Mouse (Mus musculus) testis, postnatal 14 days (tissue): ENCODE measurements around the gene Otop3.
A peak's percentile ranks its signal among the peaks of the same experiment; 100 is the strongest.

Experiments used
- DNase-seq: peaks from one replicate; pipeline ENCODE4 v3.0.0; 2021; ENCODE audit warnings: low spot score

Gene Otop3

DNA sequence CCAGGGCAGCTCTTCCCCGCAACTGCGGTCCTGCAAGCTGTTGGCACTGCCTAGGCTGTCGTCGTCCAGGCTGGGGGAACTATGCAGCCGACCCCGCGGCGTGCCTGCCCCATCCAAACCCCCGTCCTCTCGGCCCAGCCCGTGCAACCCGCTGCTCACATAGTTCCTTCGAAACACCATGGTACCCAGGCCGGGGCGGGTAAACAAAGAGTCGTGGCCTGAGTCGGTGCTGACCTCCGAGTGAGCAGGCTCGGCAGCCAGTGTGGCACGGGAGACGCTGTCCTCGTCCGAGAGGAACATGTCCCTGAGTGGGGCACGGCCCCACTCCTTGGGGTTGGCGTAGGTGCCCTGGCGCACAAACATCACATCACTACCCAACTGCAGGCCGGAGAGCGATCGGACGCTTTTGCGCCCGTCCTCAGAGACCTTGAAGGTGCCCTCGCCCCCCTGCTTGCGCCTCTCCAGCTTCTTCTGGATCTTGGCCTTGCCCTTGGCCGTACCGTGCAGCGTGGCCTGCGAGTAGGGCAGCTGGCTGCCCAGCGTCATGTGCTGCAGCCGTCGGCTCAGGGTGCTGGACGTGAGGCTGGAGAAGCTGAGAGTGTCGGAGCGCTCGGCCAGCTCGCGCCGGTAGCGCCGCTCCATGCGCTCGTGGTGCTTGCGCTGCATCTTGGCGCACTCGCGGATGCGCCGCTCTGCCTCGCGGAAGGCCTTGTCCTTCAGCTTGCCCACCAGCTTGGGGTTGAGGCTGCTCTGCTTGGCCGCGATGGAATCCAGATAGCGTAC lies 16.1 kb upstream of the Otop3 start:
- no peak for DNase-seq

- no peak for DNase-seq
These were observed 14.7 kb upstream of the Otop3 start for GRCm38 (mm10) chr11:115319704-115320383.

- no peak for DNase-seq
These were observed 12.4 kb upstream of the Otop3 start, which contains the start of gene Ush1g for GRCm38 (mm10) chr11:115321906-115322693. Gene Ush1g, minus strand, starts transcription at chr11:115322041.

- DNase-seq = no peak
These were observed 11.2 kb upstream of the Otop3 start for GRCm38 (mm10) chr11:115323354-115323753.

DNA sequence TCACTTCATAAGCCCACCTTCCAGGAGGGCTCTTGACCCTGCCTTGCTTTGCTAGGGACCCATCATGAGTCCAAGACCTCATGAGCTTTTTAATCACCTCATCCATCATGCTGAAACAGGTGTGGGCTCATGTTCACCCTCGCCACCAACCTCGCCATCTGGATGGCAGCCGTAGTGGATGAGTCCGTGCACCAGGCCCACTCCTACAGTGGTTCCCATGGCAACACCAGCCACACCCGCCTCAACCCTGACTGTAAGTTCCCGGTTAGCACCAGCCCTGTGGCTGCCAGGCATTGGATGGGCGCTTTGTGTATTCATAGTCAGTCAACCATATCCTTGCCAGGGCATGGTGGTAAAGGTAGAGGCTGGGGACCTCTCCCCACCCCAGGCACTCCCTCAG lies 7.8 kb upstream of the Otop3 start:
- DNase-seq = no peak

DNA sequence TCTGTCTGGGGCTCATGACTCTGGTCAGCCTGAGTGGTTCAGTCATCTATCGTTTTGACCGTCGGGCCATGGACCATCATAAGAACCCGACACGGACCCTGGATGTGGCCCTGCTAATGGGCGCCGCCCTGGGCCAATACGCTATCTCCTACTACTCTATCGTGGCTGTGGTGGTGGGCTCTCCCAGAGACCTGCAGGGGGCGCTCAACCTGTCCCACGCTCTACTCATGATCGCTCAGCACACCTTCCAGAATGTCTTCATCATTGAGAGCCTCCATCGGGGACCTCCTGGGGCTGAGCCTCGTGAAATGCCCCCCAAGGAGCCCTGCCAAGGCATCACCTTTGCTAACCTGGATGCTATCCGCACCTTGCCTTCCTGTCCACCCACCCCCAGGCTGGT lies 5.2 kb upstream of the Otop3 start:
- DNase-seq = peak; percentile 44

GRCm38 (mm10) chr11:115335223-115335622 lies 692 bp downstream of the Otop3 start:
- no peak for DNase-seq

DNA sequence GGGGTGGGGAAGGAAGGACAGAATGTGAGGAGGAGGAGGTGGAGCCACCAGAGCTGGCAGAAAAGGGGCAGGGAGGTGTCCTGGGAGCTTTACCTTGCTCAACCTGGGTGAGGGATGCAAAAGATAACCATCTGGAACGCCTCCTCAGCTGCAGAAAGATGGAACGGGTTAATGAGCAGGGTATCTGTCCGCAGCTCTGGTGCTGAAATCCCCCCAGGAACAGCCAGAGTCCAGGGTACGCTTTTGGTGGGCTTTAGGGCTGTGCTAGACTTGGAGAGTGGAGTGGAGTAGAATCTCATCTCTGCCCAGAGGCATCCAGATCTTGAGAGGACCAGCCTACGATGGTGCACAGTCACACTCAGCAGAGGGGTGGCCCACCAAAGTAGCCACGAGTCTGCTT lies 1.6 kb downstream of the Otop3 start:
- DNase-seq = no peak

GRCm38 (mm10) chr11:115337350-115337749 lies 2.8 kb downstream of the Otop3 start:
- no peak for DNase-seq

- no peak for DNase-seq
These were observed 3.3 kb downstream of the Otop3 start for GRCm38 (mm10) chr11:115337826-115338225.

GRCm38 (mm10) chr11:115341246-115341645 lies 6.7 kb downstream of the Otop3 start:
- no peak for DNase-seq

DNA sequence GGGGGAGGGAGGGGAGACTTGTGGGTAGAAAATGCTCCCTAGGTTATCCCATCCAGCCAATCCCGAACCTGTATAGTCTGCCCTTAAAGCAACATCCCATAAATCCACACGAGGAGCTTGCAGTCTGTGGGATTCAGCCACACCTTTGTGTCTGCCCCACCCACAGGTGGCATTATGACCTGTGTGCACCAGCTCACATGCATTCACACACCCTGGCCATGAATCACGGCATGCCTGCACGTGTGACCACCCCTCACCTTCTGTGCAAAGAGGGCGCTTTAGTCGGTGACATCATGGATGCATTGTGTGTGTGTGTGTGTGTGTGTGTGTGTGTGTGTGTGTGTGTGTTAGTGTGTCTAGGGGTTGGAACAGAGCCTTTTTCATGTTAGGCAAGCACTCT lies 7.3 kb downstream of the Otop3 start:
- DNase-seq = no peak

DNA sequence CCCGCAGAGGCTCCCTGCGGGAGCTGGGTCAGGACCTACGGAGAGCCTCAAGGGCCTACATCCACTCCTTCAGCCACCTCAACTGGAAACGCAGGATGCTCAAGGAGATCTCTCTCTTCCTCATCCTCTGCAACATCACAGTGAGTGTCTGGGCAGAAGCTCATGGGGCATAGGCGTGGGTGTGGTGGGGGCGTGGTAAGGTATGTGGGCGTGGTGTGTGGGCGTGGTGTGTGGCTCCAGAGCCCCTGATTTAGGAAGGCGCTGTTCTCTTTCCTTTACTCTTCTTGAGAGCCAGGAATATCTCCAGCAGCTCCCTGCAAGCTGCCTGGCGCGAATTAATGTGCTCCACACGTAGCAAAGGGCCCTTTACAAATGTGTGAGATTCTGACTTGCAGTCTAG lies 10.4 kb downstream of the Otop3 start:
- no peak for DNase-seq

DNA sequence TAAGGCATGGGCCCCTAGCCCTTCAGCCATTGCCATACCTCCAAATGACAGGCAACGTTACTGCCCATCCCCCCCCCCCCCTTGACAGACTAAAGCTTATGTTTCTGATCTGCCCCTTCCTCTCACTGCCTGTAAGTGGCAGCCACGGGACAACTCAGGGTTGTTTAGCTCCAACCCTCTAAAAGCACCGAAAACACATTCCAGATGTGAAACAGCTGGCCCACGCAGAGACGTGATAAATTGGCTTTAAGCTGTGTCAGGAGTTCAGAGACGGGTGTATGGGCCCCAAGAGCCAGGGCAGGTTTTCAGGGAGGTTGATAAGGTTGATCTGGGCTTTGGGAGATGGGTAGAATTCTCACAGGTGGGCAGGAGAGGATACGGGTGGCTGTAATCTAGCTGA lies 11.0 kb downstream of the Otop3 start:
- no peak for DNase-seq

GRCm38 (mm10) chr11:115348681-115349248 lies 14.2 kb downstream of the Otop3 start:
- no peak for DNase-seq

DNA sequence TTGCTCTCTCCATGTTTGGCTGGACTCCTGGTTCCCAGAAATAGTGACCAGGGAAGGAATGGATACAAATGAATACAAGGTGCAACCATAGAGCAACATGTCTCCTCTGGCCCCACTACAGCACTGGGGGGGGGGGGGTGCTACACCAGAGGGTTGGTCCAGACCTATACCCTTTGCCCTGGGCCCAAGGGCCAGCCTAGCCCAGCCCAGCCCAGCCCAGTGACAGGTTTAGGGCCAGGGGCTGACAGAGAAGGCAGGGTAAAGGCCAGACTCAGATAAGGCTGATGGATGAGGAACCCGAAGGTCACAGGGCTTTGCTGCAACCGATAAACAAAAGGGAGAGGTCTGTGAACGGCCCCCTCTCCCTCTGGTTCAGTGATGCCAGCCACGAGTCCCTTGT lies 15.4 kb downstream of the Otop3 start:
- no peak for DNase-seq

DNA sequence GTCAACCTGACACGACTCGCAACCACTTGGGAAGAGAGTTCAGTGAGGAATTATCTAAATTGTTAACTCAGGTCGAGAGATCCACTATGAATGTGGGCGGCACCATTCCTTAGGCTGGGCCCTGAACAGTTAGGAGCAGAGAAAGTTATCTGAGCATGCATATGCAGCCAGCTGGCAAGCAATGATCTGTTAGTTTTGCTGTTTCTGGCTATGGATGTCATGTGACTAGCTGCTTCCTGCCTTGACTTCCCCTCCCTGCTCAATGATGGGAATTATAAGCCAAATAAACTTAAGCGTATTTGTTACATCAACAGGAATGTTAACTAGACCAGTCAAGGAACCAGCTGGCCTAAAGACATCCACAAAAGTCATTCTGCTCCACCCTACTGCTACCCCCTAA lies 18.8 kb downstream of the Otop3 start:
- DNase-seq = no peak

- peak; percentile 64 for DNase-seq
These were observed 19.7 kb downstream of the Otop3 start for GRCm38 (mm10) chr11:115354183-115354582.

GRCm38 (mm10) chr11:115358468-115358867 lies 23.9 kb downstream of the Otop3 start:
- DNase-seq = no peak

DNA sequence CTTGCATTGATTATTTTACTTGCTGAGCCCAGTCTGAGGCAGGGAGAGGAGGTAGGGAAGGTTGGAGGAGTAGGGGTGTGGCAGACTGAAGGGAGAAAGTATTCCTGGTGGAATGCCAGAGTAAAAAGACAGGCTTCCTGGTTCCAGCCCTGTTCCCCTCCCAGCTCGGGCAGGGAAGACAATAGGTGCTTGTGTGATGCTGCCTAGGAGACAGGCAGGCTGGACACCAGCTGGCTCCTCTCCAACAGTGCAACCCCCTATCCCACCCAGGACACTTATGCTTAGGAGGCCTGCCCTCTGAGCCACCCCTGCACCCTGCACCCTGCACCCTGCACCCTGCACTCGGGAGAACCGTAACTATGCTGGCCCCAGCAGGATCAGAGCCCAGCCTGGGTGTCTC lies 24.8 kb downstream of the Otop3 start:
- DNase-seq = no peak

- no peak for DNase-seq
These were observed 25.2 kb downstream of the Otop3 start for GRCm38 (mm10) chr11:115359726-115360125.

DNA sequence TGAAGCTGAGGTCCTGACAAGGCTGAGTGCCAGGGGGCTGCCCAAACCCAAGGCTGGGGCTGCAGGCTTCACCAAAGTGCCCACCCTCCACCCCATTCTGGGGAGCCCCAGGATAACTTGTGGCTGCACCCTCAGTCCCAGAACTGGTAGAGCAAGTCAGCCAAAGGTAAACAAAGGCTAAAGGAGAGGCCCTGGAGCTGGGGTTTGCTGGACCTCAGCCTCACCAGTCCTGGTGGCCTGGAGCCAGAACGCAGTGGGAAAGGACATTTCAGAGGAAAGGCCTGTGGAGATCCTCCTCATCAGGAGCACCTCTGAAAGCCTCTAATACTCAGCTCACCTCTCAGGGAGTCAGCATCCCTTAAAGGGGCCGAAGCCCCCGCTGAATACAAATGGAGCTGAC lies 29.6 kb downstream of the Otop3 start:
- DNase-seq = no peak
